Mouse (Mus musculus): ENCODE results near the gene Faim. TPM values are rescaled to one million over a fixed set of nuclear protein-coding genes. Genes with fewer than 3 reads are reported as not detected.
A peak's percentile ranks its signal among the peaks of the same experiment; 100 is the strongest.

The Faim gene
- 1 to 10 TPM; 5.6 to 6.2 TPM for total RNA-seq (2021)
- long read RNA-seq, experiment 1, transcript Faim-201 (5 exons, 1,019 nt) = major isoform, 6 of 6 reads
- long read RNA-seq, experiment 1, partial matches to known transcripts = 0 of 6 reads
- long read RNA-seq, experiment 1, other reads (novel, unspliced or antisense) = 0 of 6 reads
- long read RNA-seq, experiment 2, partial matches to known transcripts = 0 of 2 reads
- long read RNA-seq, experiment 2, other reads (novel, unspliced or antisense) = 0 of 2 reads

DNA sequence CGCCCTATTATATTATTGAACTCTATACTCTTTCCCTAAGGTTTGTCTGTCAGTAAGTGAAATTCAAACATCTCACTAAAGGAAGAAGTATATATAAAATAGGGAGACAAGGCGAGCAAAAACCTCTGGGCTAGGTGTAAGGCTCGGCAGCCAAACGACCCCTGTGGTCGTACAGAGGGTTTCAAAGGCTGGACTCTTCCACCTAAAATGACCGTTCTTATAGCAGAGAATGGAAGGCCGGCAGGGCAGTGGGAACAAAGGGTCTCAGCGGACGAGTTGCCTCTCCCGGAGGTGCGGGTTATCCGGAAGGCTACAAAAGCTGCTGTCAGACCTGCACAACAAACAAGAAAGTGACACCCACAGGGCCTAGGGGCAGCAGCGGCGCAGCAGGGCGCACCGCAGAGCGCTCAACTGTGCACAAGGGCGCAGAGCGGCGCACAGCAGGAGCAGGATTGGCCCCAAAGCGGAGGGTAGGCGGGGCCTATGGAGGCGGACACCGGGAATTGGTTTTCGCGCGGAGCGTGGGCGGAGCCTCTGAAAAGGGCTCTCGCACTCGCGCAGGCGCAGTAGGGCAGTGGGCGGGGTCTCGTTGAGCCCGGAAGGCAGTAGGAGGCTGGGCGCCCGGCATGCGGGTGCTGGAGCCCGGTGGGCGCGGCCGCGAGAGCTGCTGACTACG lies at the start of gene Faim:
TSS of gene Faim (plus strand) at position 574 of the 676 bp plus-strand sequence.
- DNase-seq = peak; percentile 100

DNA sequence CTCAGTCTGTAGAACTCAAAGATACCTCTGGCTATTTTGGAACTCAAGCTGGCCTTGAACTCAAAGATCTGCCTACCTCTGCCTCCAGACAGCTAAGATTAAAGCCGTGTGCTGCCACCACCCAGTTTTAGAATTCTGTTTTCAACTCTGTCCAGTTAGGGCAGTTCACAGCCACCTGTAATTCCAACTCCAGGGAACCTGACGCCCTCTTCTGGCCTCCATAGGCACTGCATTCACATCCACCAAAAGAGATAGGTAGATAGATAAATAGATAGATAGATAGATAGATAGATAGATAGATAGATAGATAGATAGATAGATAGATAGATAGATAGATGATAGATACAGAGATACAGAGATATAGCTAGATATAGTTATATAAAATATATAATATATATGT lies 46.9 kb upstream of the Faim start:
- DNase-seq = no peak

DNA sequence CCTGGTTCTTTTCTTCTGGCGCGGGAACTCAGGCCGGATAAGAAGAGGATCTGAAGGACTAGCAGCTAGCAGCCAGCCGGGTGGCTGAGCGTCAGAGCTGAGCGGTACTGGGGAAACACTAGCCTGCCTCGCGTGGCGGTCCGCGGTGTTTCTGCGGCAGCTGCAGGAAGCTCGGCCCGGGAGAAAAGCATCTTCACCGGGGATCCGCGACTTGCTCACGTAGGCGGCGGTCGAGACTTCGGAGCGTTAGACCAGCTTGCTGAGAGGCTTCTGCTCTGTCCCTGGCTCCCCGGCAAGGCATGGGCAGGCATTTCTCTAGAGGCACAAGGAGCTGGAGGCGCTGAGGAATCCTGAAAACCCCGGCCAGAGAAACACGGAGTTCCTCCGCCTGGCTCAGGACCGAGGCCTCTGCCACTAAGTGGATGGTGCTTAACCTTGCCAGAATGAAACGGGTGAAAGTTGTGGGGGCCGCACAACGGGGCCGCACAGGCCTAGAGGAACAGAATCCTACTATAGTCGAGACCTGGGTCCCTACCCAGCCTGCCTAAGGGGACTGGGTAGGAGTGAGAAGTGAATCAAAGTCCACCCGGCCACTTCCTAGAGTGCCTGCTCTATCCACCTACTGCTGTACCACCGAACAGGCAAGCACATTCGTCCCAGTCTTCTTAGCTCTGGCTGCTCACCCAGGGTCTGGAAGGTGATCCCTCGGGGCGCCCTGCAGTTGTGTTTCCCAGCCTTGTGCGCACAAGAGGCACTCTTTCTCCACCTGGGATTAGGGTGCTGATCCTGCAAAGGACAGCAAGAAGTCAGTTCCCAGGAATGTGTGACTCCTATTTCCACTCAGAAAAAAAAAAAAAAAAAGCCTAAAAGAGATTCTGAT lies 33.8 kb upstream of the Faim start:
- DNase-seq = no peak

DNA sequence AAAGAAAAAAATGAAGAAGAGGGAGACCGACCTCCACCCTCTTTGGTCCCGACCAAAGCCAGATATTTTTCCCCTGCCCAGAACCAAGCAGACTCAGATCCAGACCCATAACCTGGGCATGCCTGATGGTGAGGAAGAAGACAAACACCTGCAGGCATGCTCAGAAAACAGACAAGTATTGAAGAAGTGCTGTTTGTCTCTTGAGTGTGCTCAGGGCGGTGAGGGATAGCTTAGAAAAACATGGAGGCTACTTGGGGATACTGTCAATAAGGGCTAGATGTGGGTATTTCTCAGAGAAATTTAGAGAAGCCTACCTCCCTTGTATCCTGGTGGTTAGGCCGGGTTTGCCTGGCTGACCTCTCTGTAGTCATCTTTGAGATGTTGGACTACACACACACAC lies 32.9 kb upstream of the Faim start:
- DNase-seq = no peak

DNA sequence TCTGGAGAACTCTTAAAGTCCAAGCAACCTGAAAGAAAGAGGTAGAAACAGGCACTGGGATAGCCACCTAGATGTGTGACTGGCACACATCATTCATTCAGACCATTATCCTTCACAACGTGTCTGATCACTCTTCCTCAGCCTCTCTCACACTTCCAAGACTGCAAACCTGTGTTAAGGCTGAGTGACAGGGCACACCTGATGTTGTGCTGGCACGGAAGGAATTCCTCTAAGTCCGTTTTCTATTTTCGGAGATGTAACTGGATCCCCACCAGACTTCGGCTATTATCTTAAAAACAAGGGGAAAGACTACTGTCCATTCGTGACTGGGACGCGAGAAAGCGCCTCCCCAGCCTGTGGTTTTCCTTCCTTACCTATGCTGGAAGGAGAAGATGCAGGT lies 32.3 kb upstream of the Faim start:
- no peak for DNase-seq

DNA sequence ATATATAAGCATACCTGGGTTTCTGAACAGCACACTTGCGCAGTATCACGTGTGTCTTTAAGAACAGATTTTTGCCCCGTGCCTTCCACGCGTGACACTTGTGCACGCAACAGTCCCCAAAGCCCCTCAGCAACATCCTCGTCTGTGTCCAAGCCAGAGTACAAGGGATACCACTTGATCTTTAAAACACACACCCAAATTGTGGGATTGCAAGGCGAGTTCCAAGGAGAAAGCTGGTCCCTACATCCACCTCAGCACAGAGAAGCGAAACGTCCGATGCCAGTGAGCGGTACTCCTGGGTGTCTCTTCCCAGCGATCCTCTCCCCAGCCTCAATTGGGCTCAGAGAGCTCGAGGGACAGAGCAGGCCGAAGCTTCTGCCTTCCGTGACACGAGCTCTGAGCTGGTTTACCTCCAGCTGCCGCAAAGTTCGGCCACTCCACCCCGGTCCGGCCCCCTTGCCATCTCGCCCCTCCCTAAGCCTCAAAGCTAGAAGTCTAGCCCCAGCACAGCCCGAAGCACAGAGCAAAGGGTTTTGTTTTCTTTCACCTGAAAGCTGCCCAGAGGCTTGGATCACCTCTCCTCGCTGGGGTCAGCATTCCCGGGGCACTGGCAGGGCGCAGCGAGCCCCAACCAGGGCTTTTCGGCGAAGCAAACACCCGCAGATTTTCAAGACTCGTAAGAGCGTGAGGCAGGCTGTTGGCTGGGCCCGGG lies 31.6 kb upstream of the Faim start:
- DNase-seq = no peak

DNA sequence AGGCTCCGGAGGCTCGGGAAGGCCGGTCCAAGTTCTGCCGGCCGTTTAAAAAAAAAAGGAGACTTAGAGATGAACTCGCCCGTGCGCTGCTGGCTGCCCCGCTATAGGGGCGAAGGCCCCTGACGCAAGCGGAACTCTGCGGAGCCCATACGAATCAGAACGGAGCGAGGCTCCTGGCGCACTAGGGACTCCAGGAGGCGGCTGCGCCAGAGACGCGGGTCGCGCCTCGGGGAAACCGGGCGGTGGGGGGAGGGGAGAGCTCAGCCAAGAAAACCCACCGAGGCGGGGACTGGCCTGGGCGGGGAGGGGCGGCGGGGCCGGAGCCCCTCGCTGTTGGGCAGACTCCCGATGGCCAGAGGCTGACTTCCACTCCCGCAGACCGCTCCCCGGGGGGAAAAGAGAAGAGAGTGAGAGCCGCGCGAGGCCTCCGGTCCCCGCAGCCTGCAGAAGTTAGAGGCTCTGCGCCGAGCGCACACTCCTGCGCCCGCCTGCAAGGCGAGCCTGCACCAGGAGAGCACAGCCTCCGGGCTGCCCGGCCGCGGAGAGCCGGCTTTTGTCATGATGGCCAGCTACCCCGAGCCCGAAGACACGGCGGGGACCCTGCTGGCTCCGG lies 31.0 kb upstream of the Faim start, which contains the start of gene Foxl2:
TSS of gene Foxl2 (plus strand) at position 186 of the 613 bp plus-strand sequence.
- DNase-seq = peak; percentile 44

DNA sequence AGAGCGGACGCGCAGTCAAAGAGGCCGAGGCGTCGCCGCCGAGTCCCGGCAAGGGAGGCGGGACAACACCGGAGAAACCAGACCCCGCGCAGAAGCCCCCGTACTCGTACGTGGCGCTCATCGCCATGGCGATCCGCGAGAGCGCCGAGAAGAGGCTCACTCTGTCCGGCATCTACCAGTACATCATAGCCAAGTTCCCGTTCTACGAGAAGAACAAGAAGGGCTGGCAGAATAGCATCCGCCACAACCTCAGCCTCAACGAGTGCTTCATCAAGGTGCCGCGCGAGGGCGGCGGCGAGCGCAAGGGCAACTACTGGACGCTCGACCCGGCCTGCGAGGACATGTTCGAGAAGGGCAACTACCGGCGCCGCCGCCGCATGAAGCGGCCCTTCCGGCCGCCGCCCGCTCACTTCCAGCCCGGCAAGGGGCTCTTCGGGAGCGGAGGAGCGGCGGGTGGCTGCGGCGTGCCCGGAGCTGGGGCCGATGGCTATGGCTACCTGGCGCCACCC lies 30.4 kb upstream of the Faim start:
- peak; percentile 20 for DNase-seq

DNA sequence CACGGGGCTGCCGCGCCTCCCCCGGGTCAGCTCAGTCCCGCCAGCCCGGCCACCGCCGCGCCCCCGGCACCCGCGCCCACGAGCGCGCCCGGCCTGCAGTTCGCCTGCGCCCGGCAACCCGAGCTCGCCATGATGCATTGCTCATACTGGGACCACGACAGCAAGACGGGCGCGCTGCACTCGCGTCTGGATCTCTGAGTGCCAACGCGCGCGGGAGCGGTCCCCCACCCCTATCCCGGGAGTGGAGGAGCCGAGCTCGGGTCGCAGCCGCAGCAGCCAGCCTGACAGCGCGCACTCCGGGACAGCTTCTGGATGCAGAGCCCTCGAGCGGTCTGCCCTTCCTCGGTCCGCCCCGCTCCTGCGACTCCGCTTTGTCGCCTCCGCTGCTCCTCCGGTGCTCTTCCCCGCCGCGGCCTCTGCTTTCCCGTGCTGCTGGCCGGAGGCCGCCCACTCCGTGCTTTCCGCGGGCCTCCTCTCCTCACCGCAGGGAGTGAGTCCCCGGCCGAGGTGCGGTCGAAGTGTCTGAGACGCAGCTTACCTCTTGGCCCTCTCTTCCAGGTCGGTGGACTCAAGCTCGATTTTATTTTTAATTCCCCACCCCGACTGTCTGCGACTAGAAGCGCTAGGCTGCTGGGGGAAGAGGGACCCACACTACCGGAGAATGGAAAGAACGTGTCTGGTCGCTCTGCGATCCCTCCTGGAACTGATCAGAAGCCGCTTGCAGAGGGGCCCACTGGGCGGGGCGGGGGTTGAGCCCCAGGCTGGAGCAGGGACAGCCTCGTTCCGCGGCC lies 29.4 kb upstream of the Faim start:
- DNase-seq = peak; percentile 31

DNA sequence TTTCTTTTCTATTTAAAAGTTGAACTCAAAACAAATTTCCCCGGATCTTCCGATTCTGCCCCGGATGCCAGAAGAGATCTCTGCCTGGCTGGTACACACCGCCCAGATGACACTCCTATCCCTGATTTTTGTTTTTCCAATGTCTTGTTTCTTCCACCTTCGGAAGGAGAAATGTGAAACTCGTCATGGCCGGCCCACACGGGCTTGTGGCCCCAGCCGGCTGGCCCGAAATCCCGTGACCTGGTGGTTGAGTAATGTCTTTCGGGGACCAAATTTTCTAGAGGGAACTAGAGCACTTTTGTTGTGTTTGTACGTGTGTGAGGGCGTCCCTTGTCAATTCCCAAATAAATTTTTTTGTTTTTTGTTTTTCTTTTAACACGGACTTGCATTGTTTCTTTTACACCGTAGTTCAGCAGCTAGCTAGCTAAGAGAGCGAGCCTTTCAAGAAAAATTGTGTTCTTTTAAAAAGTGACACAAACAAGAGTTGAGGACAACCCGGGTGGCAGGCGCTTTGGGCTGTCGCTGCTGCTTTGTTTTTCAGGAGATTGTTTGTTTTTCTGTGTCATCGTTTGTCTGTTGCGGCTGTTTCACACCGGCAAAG lies 28.3 kb upstream of the Faim start:
- DNase-seq = no peak

DNA sequence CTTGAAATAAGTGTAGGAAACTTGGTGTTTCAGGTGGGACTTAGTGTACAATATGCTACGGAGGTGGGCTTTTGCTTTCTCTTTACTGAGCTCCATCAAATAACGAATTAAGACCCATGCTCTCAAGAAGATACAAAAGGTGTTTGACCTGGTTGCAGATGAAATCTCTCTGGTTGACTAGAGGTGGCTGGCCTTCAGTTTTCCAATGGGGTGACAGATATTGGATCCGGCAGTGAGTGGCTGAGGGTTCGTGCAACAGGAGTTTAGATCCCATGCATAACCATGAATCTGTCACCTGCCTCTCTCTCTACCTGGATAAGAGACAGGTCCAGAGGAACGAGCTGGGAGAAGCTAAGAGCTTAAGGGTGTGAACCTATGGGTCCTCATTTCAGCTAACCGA lies 27.5 kb upstream of the Faim start:
- DNase-seq = no peak

DNA sequence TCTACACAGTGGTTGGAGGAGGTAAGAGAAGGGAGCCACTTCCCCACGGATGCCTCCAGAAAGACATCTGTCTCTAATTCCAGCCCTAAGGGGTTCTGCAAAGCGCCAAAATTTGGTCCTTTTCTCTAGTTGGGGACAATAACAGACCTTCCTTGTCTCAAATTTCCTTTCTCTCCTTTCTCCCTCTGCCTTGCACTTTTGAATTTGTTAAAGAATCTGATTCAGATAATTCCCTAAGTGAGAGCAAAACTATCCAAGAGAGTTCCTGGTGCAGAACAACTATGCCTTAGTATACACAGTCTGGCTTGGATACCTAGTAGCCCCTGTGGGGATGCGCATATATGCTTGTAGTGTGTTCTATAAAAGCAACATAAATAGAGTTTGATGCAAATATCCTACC lies 26.3 kb upstream of the Faim start:
- no peak for DNase-seq

DNA sequence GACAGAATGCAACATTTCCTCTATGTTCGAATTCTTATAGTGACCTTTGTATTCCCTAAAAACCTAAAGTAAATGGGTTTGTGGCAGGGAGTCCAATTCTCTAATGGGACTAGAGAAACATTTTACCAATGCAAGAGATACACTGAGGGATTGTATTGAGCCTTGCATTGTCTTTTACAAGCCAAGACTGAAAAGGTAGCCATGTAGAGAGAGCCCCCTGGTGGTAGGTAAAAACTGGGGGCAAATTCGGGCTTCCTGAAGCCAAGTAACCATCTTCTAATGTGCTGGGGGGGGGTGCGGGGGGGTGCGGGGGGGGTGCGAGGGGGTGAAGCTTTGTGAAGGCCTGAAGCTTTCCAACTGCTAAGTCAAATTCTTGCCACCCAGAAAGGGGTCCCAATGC lies 25.8 kb upstream of the Faim start:
- DNase-seq = no peak

DNA sequence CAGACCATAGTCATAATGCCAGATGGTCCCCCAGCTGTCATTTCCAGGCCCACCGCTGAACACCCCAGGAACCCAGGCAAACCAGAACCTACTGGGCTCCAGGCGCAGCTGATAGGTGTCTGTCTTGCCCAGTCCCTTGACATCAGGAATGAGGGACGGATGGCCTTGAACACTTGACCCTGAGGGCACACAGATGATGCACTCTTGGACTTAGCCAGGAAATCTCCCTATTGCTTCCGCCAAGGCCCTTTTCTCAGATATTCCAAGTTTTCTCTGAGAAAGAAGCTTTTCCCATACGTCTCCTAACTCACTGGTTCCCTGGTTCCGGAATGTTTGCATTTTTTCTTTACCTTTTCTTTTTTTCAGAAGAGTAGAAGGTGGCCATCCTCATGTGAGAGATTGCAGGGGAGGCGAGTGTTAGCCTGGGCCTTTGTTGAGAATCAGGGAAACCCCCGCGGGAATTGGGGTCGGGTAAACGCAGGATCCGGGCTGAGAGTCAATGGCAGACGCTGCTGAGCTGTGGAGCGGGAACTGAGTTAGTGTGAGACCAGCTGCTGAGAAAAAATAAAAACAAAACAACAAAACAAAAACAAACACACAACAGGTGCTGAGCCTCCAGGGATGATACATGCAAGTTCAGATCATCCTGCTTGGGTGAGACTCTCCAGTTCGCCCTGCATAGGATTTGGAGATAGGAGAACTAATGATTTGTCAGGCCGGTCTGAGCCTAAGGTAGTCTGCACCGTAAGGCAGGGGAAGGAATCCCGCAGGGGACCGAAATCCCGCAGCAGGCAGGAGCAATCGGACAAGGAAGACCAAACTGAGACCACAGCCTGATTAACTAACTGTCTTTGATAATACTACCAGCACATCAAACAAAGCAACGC lies 24.3 kb upstream of the Faim start:
- DNase-seq = no peak

DNA sequence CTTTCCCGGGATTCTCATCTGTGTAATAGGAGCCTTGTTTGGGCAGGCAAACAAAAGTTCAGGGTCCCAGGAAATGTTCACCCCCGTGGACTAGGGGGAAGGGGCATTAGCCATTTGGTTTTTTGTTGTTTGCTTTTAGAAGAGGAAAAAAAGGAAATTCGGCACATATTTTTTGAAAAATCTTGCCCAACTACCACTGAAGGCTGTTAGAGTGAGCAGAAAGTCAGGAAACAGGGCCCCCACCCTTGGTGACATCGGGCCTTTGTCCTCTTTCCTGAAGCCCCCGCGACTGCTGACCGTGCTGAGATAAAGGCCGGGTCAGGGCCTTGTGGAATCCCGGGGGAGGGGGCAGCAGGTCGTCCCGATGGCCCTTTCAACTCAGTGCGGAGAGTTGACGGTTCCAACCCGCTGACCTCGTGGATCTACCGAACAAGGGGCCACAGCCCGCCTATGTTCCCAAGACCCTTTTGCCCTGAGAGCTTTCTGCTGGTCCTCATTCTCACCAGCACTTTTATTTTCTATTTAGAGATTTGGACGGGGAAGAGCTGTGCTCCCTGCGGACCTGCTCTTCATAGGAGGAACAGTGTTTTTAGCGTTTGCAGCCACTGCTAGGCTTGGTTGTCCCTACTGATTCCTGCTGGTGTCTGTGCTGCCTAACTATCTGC lies 23.6 kb upstream of the Faim start:
- DNase-seq = no peak

DNA sequence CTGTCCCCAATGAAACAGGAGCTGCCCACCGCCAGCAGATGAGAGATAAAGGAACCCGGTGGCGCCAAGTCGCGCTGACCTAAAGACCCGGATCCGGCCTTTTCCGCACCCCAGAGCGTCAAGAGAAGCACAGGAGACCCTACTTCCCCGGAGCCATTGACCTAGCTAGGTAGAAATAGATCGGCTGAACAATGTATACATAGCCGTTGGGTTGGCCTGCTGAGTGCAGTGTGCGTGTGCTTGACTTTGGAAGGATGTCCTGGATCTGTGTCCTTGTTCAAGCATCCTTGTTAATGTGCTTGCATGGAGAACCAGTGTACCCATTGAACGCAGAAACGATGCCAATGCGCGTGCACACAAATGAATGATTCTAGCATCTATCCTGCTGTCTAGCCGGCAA lies 22.5 kb upstream of the Faim start:
- DNase-seq = no peak

DNA sequence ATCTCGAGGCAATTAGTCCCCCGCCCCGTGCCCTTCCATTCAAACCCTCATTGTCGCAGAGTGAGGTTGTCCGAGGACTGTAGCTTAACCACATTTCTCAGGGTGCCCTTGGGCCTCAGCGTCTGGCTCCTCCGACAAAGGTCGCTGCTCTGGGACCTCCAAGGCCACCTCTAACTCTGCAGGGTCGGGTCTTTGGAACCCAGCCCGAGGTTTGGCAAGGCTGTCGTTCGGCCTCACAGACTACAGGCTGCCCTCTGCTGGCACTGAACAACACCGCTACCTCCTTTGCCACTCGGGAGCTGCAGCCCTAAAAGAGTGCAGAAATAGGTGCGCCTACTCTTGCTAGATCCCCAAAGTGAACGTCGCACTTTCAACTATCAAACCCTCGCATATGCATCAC lies 21.1 kb upstream of the Faim start:
- no peak for DNase-seq

DNA sequence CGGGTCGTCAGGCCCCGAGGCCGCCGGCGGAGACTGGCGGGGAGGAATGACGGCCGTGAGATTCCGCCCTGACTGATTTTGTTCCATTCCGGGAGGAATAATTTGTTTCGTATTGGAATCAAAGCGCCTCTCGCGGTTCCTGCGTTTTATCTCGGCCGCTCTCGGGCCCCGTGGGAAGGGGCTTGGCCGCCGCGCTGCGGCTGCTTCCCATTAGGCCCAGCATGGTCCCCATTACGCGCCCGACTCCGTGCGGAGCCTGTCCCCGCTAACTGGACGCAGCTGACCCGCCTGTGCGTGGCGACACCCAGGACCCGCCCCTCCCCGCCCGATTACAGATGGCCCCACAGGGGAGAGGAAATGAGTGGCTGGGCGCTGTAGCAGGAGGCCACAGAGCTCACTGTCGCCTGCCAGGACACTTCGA lies 13.1 kb upstream of the Faim start:
- DNase-seq = no peak

DNA sequence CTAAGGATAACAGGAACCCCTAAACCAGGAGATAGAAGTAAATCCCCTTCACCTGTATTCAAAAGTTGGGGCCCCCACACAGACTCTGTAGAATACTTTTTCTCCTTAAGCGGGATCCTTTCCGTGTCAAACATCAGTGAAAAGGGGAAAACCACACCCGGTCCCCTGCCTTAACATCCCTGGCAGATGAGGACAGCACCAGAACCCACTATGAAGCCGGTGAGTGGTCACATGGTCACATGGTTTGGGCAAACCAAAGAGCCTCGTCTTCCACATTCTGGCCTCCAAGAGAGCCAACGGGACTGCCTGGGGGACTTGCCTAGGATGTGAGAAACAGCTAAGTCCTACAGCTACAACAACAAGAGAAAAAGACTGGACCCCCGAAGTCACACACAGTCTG lies 12.6 kb upstream of the Faim start:
- no peak for DNase-seq

All from gastrocnemius, postnatal 10 days (tissue).